Mouse (Mus musculus) T-helper 1 cell (primary cell): ENCODE measurements around the gene Susd1.
"Not testable (repeated sequence)": the region's sequence is repeated elsewhere in the genome, so short reads cannot be mapped to it uniquely, and the experiment has no call there.

Experiments
- in situ Hi-C: fragments of 300-600 bp; cut with MboI, MseI; formaldehyde crosslinking; loops from one replicate; pipeline ENCODE4 v1.15.1; 2025; ENCODE audit warnings: high pct_unique_total_duplicates

Gene Susd1

GRCm38 (mm10) chr4:59286351-59286750, 152.1 kb downstream of the Susd1 start:
- in situ Hi-C loops, result not testable (repeated sequence)

GRCm38 (mm10) chr4:59282699-59283487, 155.5 kb downstream of the Susd1 start:
- in situ Hi-C loops, result no loop called here

- in situ Hi-C loops, result no loop called here
Measured at GRCm38 (mm10) chr4:59282137-59282536, 156.3 kb downstream of the Susd1 start.

DNA sequence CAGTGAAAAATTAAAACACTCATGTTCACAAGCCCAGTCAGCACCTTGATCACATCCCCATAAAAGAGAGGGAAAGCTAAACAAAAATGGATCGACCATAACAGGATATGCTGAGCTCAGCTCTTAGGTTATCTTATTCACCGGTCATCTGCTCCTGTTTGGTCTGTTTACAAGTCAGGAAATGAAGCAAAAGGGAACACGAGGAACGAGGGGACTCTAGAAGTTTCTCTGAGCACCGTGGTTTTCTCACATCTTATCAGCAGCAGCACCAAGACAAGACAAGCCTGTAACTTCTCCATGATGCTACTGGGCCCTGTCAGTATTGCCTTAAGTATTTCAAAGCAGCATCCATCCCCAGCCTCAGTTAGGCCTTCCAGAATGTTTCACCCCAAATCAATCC, 157.6 kb downstream of the Susd1 start:
- in situ Hi-C loops, result no loop called here

DNA sequence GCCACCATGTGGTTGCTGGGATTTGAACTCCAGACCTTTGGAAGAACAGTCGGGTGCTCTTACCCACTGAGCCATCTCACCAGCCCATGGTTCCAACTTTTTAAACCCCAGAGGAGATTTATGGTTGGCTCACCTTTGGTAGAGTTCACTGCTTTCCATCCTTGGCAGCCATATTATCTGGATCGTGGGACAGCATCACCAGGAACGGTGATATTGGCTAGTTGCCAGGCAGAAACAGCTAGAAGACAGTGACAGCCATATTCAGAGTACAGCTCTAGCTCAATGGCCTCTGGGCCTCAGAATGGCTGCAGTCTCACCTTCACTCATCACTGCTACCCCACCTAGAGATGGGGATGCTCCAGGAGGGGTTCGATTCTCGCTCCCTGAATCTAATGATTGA, 159.3 kb downstream of the Susd1 start:
- in situ Hi-C loops, result no loop called here

DNA sequence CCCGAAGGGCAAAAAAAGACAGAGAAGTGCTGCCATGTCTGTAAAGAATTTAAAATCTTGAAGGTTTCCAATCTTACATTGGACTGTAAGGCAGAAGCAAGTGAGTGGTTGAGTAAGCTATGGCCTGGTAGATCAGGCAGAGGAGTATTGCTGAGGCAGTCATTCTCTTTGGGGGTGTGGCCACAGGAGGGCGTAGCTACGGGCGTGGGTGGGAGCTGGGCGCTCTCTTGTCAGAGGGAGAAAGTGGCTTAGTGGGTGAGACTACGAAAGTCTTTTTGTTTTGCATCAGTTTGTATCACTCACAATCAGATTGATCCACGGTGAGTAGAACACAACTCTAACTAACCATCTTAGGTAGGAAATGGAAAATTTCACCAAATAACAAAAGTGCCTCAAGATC, 160.0 kb downstream of the Susd1 start:
- in situ Hi-C loops, result no loop called here

GRCm38 (mm10) chr4:59277958-59278357, 160.5 kb downstream of the Susd1 start:
- in situ Hi-C loops, result no loop called here

GRCm38 (mm10) chr4:59275956-59276355, 162.5 kb downstream of the Susd1 start:
- in situ Hi-C loops, result no loop called here

- in situ Hi-C loops, result no loop called here
Measured at GRCm38 (mm10) chr4:59275494-59275893, 162.9 kb downstream of the Susd1 start.

GRCm38 (mm10) chr4:59274136-59274535, 164.3 kb downstream of the Susd1 start:
- in situ Hi-C loops, result no loop called here

- in situ Hi-C loops, result no loop called here
Measured at GRCm38 (mm10) chr4:59273342-59273741, 165.1 kb downstream of the Susd1 start.

- in situ Hi-C loops, result no loop called here
Measured at GRCm38 (mm10) chr4:59265631-59266030, 172.8 kb downstream of the Susd1 start.

- in situ Hi-C loops, result no loop called here
Measured at GRCm38 (mm10) chr4:59265182-59265581, 173.3 kb downstream of the Susd1 start.
